Mouse (Mus musculus): ENCODE results near the gene Rnf133. TPM values are rescaled to one million over a fixed set of nuclear protein-coding genes. Genes with fewer than 3 reads are reported as not detected.

The Rnf133 gene
- total and polyA plus RNA-seq, 2 experiments from 2014 or later = not detected

- Histone ChIP-seq H3K4me2 (ENCODE audit: low read depth) (no peak overlapping the region), H3K9me3 (ENCODE audit: low read length) (no peaks in the 10 kb centered on the region), H3K27me3 (ENCODE audit: insufficient read depth, low read length) (no peaks in the 10 kb centered on the region), H3K9ac (no peak overlapping the region), H3K4me3 (ENCODE audit: low read depth, low read length) (no peak overlapping the region), H3K27ac (ENCODE audit: low read depth, low read length) (no peak overlapping the region), H3K4me1 (ENCODE audit: insufficient read depth) (no peaks in the 10 kb centered on the region), H3K36me3 (ENCODE audit: insufficient read depth) (no peaks in the 10 kb centered on the region)
- ATAC-seq (no peak), DNase-seq (no peak)
- WGBS = 85% methylated on average over 9 of the region's 9 CpGs
- TF ChIP-seq CTCF (IDR thresholded peaks at IDR 0.05; ENCODE audit: low read depth) = no peak
These were observed 16.1 kb downstream of the Rnf133 start for GRCm38 (mm10) chr6:23634016-23634415.

GRCm38 (mm10) chr6:23630465-23630864 lies 19.6 kb downstream of the Rnf133 start:
- no peak for ATAC-seq
- WGBS = 16% methylated on average over 4 of the region's 4 CpGs
- Histone ChIP-seq H3K4me3 (ENCODE audit: low read depth, low read length) (no peak overlapping the region), H3K9ac (no peak overlapping the region), H3K9me3 (ENCODE audit: low read length) (no peaks in the 10 kb centered on the region), H3K27ac (ENCODE audit: low read depth, low read length) (no peak overlapping the region), H3K36me3 (ENCODE audit: insufficient read depth) (no peaks in the 10 kb centered on the region), H3K4me2 (ENCODE audit: low read depth) (no peak overlapping the region), H3K27me3 (ENCODE audit: insufficient read depth, low read length) (no peaks in the 10 kb centered on the region), H3K4me1 (ENCODE audit: insufficient read depth) (no peaks in the 10 kb centered on the region)
- no peak for DNase-seq
- TF ChIP-seq CTCF (IDR thresholded peaks at IDR 0.05; ENCODE audit: low read depth) = no peak

Other genes starting within 250 kb of the Rnf133 start
- gene Rnf148, start 4.8 kb upstream of the Rnf133 start, total RNA-seq (2014; rRNA removed) = 0.15 TPM in 1 of 2 replicates, not detected in the other
- not detected in 2 replicates for gene Rnf148, start 4.8 kb upstream of the Rnf133 start, polyA plus RNA-seq (2015; fragmentation: Nextera tagmentation; extraction: Ambion mirVana)
- gene Cadps2, start 189.1 kb upstream of the Rnf133 start, total RNA-seq (2014; rRNA removed) = 24.8 and 26.5 TPM in 2 replicates
- 4.8 and 7.0 TPM in 2 replicates for gene Cadps2, start 189.1 kb upstream of the Rnf133 start, polyA plus RNA-seq (2015; fragmentation: Nextera tagmentation; extraction: Ambion mirVana)